Mouse (Mus musculus) liver, postnatal 0 days (tissue): ENCODE measurements at regions not wholly inside any gene's neighbourhood (a gene's known extent, or its start where the extent isn't known, plus 50 kb on each side); places are given as distances from the start of the nearest gene placed in this dataset.

Experiments
- CTCF ChIP-seq: sonication (generic); IDR thresholded peaks from 2 replicates; pipeline ENCODE4 v1.5.1; 2016; ENCODE audit warnings: antibody characterized with exemption, low read depth
- EP300 ChIP-seq: IDR thresholded peaks from 2 replicates; pipeline ENCODE4 v1.6.1; 2016; ENCODE audit warnings: antibody characterized with exemption, low read depth, mild to moderate bottlenecking

GRCm38 (mm10) chr15:16914966-16915569 is 186.5 kb downstream of the Cdh9 start:
- TF ChIP-seq EP300 (no peak), CTCF (no peak)
